Mouse (Mus musculus): ENCODE results near the gene Usp22. TPM values are rescaled to one million over a fixed set of nuclear protein-coding genes. Genes with fewer than 3 reads are reported as not detected.
"Not testable (repeated sequence)": the region's sequence is repeated elsewhere in the genome, so short reads cannot be mapped to it uniquely, and the experiment has no call there.

The Usp22 gene
- polyA plus RNA-seq, 1 experiment = 107 TPM

DNA sequence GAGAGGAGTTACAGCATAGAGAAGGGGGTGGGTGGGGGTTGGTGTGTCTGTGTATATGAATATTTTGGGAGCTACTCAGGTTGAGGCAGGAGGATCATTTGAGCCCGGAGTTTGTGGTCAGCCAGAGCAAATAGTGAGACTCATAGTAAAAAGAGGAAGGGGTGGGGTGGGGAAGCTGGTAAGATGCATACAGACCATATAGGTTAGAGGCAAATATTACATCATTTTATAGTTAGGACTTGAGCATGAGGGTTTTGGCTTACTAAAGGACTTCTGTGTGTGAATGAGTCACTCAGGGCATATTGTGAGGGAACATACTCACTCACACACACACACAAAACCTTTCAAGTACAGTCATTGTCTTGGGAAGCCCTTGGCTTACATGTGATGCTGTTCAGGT, 1.5 kb upstream of the Usp22 start:
- no peak overlapping the region for H3K9ac ChIP-seq (ENCODE audit: low read depth, poor library complexity, severe bottlenecking)
- no peak for TF ChIP-seq CTCF (IDR thresholded peaks at IDR 0.05; ENCODE audit: low read depth, low read length)
- no peak for TF ChIP-seq EP300 (IDR thresholded peaks at IDR 0.05; ENCODE audit: insufficient read depth, low read depth, low read length)
- no peak for TF ChIP-seq POLR2A (IDR thresholded peaks at IDR 0.05; ENCODE audit: insufficient read depth, low read length)
- no peaks in the 10 kb centered on the region for H3K36me3 ChIP-seq (ENCODE audit: control insufficient read depth, insufficient read depth, low read length, poor library complexity, severe bottlenecking)
- no peaks in the 10 kb centered on the region for H3K27me3 ChIP-seq (ENCODE audit: control insufficient read depth, insufficient read depth, low read length, poor library complexity, severe bottlenecking)
- no peaks in the 10 kb centered on the region for H3K4me1 ChIP-seq (ENCODE audit: control insufficient read depth, insufficient read depth, low read length)
- no peak overlapping the region for H3K4me3 ChIP-seq (ENCODE audit: low read depth, low read length)
- H3K27ac ChIP-seq (ENCODE audit: insufficient read depth, low read length) = no peak overlapping the region
- no peaks in the 10 kb centered on the region for H3K9me3 ChIP-seq (replicated peaks; ENCODE audit: control insufficient read depth, insufficient read depth, low read length, poor library complexity, severe bottlenecking)

GRCm38 (mm10) chr11:61175778-61176177, 923 bp upstream of the Usp22 start:
- TF ChIP-seq CTCF (IDR thresholded peaks at IDR 0.05; ENCODE audit: low read depth, low read length) (no peak), POLR2A (IDR thresholded peaks at IDR 0.05; ENCODE audit: insufficient read depth, low read length) (no peak), EP300 (IDR thresholded peaks at IDR 0.05; ENCODE audit: insufficient read depth, low read depth, low read length) (no peak)
- no peaks in the 10 kb centered on the region for H3K36me3 ChIP-seq (ENCODE audit: control insufficient read depth, insufficient read depth, low read length, poor library complexity, severe bottlenecking)
- no peaks in the 10 kb centered on the region for H3K9me3 ChIP-seq (replicated peaks; ENCODE audit: control insufficient read depth, insufficient read depth, low read length, poor library complexity, severe bottlenecking)
- H3K27me3 ChIP-seq (ENCODE audit: control insufficient read depth, insufficient read depth, low read length, poor library complexity, severe bottlenecking) = no peaks in the 10 kb centered on the region
- no peak overlapping the region for H3K4me3 ChIP-seq (ENCODE audit: low read depth, low read length)
- no peak overlapping the region for H3K9ac ChIP-seq (ENCODE audit: low read depth, poor library complexity, severe bottlenecking)
- H3K27ac ChIP-seq (ENCODE audit: insufficient read depth, low read length) = no peak overlapping the region
- H3K4me1 ChIP-seq (ENCODE audit: control insufficient read depth, insufficient read depth, low read length) = no peaks in the 10 kb centered on the region

DNA sequence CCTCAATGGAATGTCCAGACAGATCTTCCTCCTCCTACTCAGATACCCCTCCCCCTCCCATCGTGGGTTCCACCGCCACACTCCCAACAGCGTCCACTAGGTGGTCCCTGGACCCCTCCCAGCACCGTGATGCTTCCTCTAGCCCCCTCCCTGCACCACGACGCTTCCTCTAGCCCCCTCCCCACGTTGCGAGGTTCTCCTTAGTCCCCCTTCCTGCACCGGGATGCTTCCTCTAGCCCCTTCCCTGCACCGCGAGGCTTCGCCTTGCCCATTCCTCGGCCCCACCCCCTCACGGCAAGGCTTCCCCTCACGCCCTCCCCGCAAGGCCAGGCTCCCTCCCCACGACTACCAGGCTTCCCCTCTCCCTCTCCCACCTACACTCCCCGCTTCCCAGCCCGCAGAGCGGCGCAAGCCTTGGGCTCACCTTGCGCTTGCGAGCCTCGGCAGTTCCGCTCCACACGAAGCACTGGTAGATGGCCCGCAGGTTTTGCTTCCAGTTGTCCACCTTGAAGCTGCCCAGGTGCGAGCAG, 499 bp downstream of the Usp22 start:
- Histone ChIP-seq H3K9ac (ENCODE audit: low read depth, poor library complexity, severe bottlenecking) (peak overlapping the region; percentile 72), H3K4me3 (ENCODE audit: low read depth, low read length) (peak overlapping the region; percentile 92), H3K27me3 (ENCODE audit: control insufficient read depth, insufficient read depth, low read length, poor library complexity, severe bottlenecking) (no peaks in the 10 kb centered on the region), H3K4me1 (ENCODE audit: control insufficient read depth, insufficient read depth, low read length) (no peaks in the 10 kb centered on the region), H3K27ac (ENCODE audit: insufficient read depth, low read length) (no peak overlapping the region), H3K9me3 (replicated peaks; ENCODE audit: control insufficient read depth, insufficient read depth, low read length, poor library complexity, severe bottlenecking) (no peaks in the 10 kb centered on the region), H3K36me3 (ENCODE audit: control insufficient read depth, insufficient read depth, low read length, poor library complexity, severe bottlenecking) (no peaks in the 10 kb centered on the region)
- TF ChIP-seq CTCF (IDR thresholded peaks at IDR 0.05; ENCODE audit: low read depth, low read length) (peak; percentile 22), EP300 (IDR thresholded peaks at IDR 0.05; ENCODE audit: insufficient read depth, low read depth, low read length) (no peak)

GRCm38 (mm10) chr11:61173477-61173876, 1.4 kb downstream of the Usp22 start:
- H3K4me1 ChIP-seq (ENCODE audit: control insufficient read depth, insufficient read depth, low read length); H3K27me3 ChIP-seq (ENCODE audit: control insufficient read depth, insufficient read depth, low read length, poor library complexity, severe bottlenecking); H3K27ac ChIP-seq (ENCODE audit: insufficient read depth, low read length); H3K9me3 ChIP-seq (replicated peaks; ENCODE audit: control insufficient read depth, insufficient read depth, low read length, poor library complexity, severe bottlenecking); H3K4me3 ChIP-seq (ENCODE audit: low read depth, low read length); H3K36me3 ChIP-seq (ENCODE audit: control insufficient read depth, insufficient read depth, low read length, poor library complexity, severe bottlenecking): not testable (repeated sequence)
- 0 out of 2 replicates have a peak overlapping the region, but pooled peaks have one; percentile 72 for H3K9ac ChIP-seq (ENCODE audit: low read depth, poor library complexity, severe bottlenecking)

GRCm38 (mm10) chr11:61170184-61170583, 4.7 kb downstream of the Usp22 start:
- H3K9ac ChIP-seq (ENCODE audit: low read depth, poor library complexity, severe bottlenecking) = no peak overlapping the region
- no peaks in the 10 kb centered on the region for H3K27me3 ChIP-seq (ENCODE audit: control insufficient read depth, insufficient read depth, low read length, poor library complexity, severe bottlenecking)
- no peak for TF ChIP-seq EP300 (IDR thresholded peaks at IDR 0.05; ENCODE audit: insufficient read depth, low read depth, low read length)
- no peaks in the 10 kb centered on the region for H3K4me1 ChIP-seq (ENCODE audit: control insufficient read depth, insufficient read depth, low read length)
- H3K27ac ChIP-seq (ENCODE audit: insufficient read depth, low read length) = no peak overlapping the region
- peaks cover 22% of the 10 kb centered on the region for H3K36me3 ChIP-seq (ENCODE audit: control insufficient read depth, insufficient read depth, low read length, poor library complexity, severe bottlenecking)
- H3K4me3 ChIP-seq (ENCODE audit: low read depth, low read length) = no peak overlapping the region
- no peaks in the 10 kb centered on the region for H3K9me3 ChIP-seq (replicated peaks; ENCODE audit: control insufficient read depth, insufficient read depth, low read length, poor library complexity, severe bottlenecking)

GRCm38 (mm10) chr11:61164881-61165280, 10.0 kb downstream of the Usp22 start:
- H3K36me3 ChIP-seq (ENCODE audit: control insufficient read depth, insufficient read depth, low read length, poor library complexity, severe bottlenecking) = peaks cover 72% of the 10 kb centered on the region
- no peak overlapping the region for H3K9ac ChIP-seq (ENCODE audit: low read depth, poor library complexity, severe bottlenecking)
- no peak overlapping the region for H3K4me3 ChIP-seq (ENCODE audit: low read depth, low read length)
- no peaks in the 10 kb centered on the region for H3K27me3 ChIP-seq (ENCODE audit: control insufficient read depth, insufficient read depth, low read length, poor library complexity, severe bottlenecking)
- no peak for TF ChIP-seq POLR2A (IDR thresholded peaks at IDR 0.05; ENCODE audit: insufficient read depth, low read length)
- TF ChIP-seq EP300 (IDR thresholded peaks at IDR 0.05; ENCODE audit: insufficient read depth, low read depth, low read length) = no peak
- TF ChIP-seq CTCF (IDR thresholded peaks at IDR 0.05; ENCODE audit: low read depth, low read length) = no peak
- H3K4me1 ChIP-seq (ENCODE audit: control insufficient read depth, insufficient read depth, low read length) = no peaks in the 10 kb centered on the region
- no peaks in the 10 kb centered on the region for H3K9me3 ChIP-seq (replicated peaks; ENCODE audit: control insufficient read depth, insufficient read depth, low read length, poor library complexity, severe bottlenecking)
- H3K27ac ChIP-seq (ENCODE audit: insufficient read depth, low read length) = no peak overlapping the region
